Mouse (Mus musculus): ENCODE results near the gene Ifnlr1. TPM values are rescaled to one million over a fixed set of nuclear protein-coding genes. Genes with fewer than 3 reads are reported as not detected.

The Ifnlr1 gene
- polyA plus RNA-seq, 1 experiment, result not detected

GRCm38 (mm10) chr4:135655499-135655898, 30.6 kb upstream of the Ifnlr1 start:
- no peak overlapping the region for H3K4me2 ChIP-seq (ENCODE audit: low read depth)
- no peaks in the 10 kb centered on the region for H3K79me2 ChIP-seq (ENCODE audit: control insufficient read depth, insufficient read depth)
- no peaks in the 10 kb centered on the region for H3K27me3 ChIP-seq (ENCODE audit: control insufficient read depth, insufficient read depth, insufficient read length)
- H3K4me3 ChIP-seq, result no peak overlapping the region
- TF ChIP-seq MYOG (IDR thresholded peaks at IDR 0.05; ENCODE audit: control insufficient read depth in 1 of 3, insufficient read depth in 1 of 3, insufficient read length in 2 of 3, low read depth in 2 of 3) (no peak), SRF (IDR thresholded peaks at IDR 0.05; ENCODE audit: control insufficient read depth, insufficient read length, low read depth) (no peak), USF1 (IDR thresholded peaks at IDR 0.05; ENCODE audit: low read depth) (no peak), POLR2A (IDR thresholded peaks at IDR 0.05; ENCODE audit: insufficient read length, low read depth) (no peak), REST (IDR thresholded peaks at IDR 0.05; ENCODE audit: insufficient read depth, insufficient read length) (no peak), TCF12 (IDR thresholded peaks at IDR 0.05; ENCODE audit: insufficient read depth, poor library complexity, severe bottlenecking) (no peak), E2F4 (IDR thresholded peaks at IDR 0.05; ENCODE audit: insufficient read depth) (no peak), CEBPB (IDR thresholded peaks at IDR 0.05; ENCODE audit: insufficient read depth, poor library complexity, severe bottlenecking) (no peak), POLR2AphosphoS2 (IDR thresholded peaks at IDR 0.05; ENCODE audit: insufficient read length, low read depth) (no peak), MAX (IDR thresholded peaks at IDR 0.05; ENCODE audit: low read depth) (no peak), MYOD1 (IDR thresholded peaks at IDR 0.05; ENCODE audit: control insufficient read depth in 1 of 3, insufficient read length in 2 of 3, low read depth in 2 of 3) (no peak)
- no peak overlapping the region for H3ac ChIP-seq (ENCODE audit: control insufficient read depth, insufficient read length)
- H3K36me3 ChIP-seq (ENCODE audit: control insufficient read depth, insufficient read depth), result no peaks in the 10 kb centered on the region

- Histone ChIP-seq H3K4me2 (ENCODE audit: low read depth) (no peak overlapping the region), H3K36me3 (ENCODE audit: control insufficient read depth, insufficient read depth) (no peaks in the 10 kb centered on the region), H3K27me3 (ENCODE audit: control insufficient read depth, insufficient read depth, insufficient read length) (no peaks in the 10 kb centered on the region), H3K4me3 (no peak overlapping the region), H3K79me2 (ENCODE audit: control insufficient read depth, insufficient read depth) (no peaks in the 10 kb centered on the region), H3ac (ENCODE audit: control insufficient read depth, insufficient read length) (no peak overlapping the region)
- TF ChIP-seq USF1 (IDR thresholded peaks at IDR 0.05; ENCODE audit: low read depth), result no peak
- TF ChIP-seq MAX (IDR thresholded peaks at IDR 0.05; ENCODE audit: low read depth), result no peak
- TF ChIP-seq MYOG (IDR thresholded peaks at IDR 0.05; ENCODE audit: control insufficient read depth in 1 of 3, insufficient read depth in 1 of 3, insufficient read length in 2 of 3, low read depth in 2 of 3), result no peak
- TF ChIP-seq REST (IDR thresholded peaks at IDR 0.05; ENCODE audit: insufficient read depth, insufficient read length), result no peak
- no peak for TF ChIP-seq POLR2AphosphoS2 (IDR thresholded peaks at IDR 0.05; ENCODE audit: insufficient read length, low read depth)
- TF ChIP-seq CEBPB (IDR thresholded peaks at IDR 0.05; ENCODE audit: insufficient read depth, poor library complexity, severe bottlenecking), result no peak
These were observed 29.9 kb upstream of the Ifnlr1 start for GRCm38 (mm10) chr4:135656094-135656589.

- H3K4me3 ChIP-seq, result no peak overlapping the region
These were observed 27.6 kb upstream of the Ifnlr1 start for GRCm38 (mm10) chr4:135658484-135658883.

GRCm38 (mm10) chr4:135658899-135659298, 27.2 kb upstream of the Ifnlr1 start:
- no peaks in the 10 kb centered on the region for H3K79me2 ChIP-seq (ENCODE audit: control insufficient read depth, insufficient read depth)
- no peak overlapping the region for H3ac ChIP-seq (ENCODE audit: control insufficient read depth, insufficient read length)
- no peaks in the 10 kb centered on the region for H3K27me3 ChIP-seq (ENCODE audit: control insufficient read depth, insufficient read depth, insufficient read length)
- no peak overlapping the region for H3K4me2 ChIP-seq (ENCODE audit: low read depth)
- TF ChIP-seq POLR2AphosphoS2 (IDR thresholded peaks at IDR 0.05; ENCODE audit: insufficient read length, low read depth), result no peak
- TF ChIP-seq USF1 (IDR thresholded peaks at IDR 0.05; ENCODE audit: low read depth), result no peak
- TF ChIP-seq SRF (IDR thresholded peaks at IDR 0.05; ENCODE audit: control insufficient read depth, insufficient read length, low read depth), result no peak
- no peak for TF ChIP-seq MYOD1 (IDR thresholded peaks at IDR 0.05; ENCODE audit: control insufficient read depth in 1 of 3, insufficient read length in 2 of 3, low read depth in 2 of 3)
- no peak for TF ChIP-seq MAX (IDR thresholded peaks at IDR 0.05; ENCODE audit: low read depth)
- TF ChIP-seq MYOG (IDR thresholded peaks at IDR 0.05; ENCODE audit: control insufficient read depth in 1 of 3, insufficient read depth in 1 of 3, insufficient read length in 2 of 3, low read depth in 2 of 3), result no peak
- no peak for TF ChIP-seq REST (IDR thresholded peaks at IDR 0.05; ENCODE audit: insufficient read depth, insufficient read length)
- TF ChIP-seq TCF3 (IDR thresholded peaks at IDR 0.05; ENCODE audit: insufficient read length, low read depth), result no peak
- TF ChIP-seq E2F4 (IDR thresholded peaks at IDR 0.05; ENCODE audit: insufficient read depth), result no peak
- TF ChIP-seq TCF12 (IDR thresholded peaks at IDR 0.05; ENCODE audit: insufficient read depth, poor library complexity, severe bottlenecking), result no peak
- no peak for TF ChIP-seq POLR2A (IDR thresholded peaks at IDR 0.05; ENCODE audit: insufficient read length, low read depth)
- TF ChIP-seq CEBPB (IDR thresholded peaks at IDR 0.05; ENCODE audit: insufficient read depth, poor library complexity, severe bottlenecking), result no peak
- no peak overlapping the region for H3K4me3 ChIP-seq
- H3K36me3 ChIP-seq (ENCODE audit: control insufficient read depth, insufficient read depth), result no peaks in the 10 kb centered on the region

More at GRCm38 (mm10) chr4:135658484-135658883, 27.6 kb upstream of the Ifnlr1 start:
- no peak for TF ChIP-seq REST (IDR thresholded peaks at IDR 0.05; ENCODE audit: insufficient read depth, insufficient read length)
- no peak for TF ChIP-seq TCF12 (IDR thresholded peaks at IDR 0.05; ENCODE audit: insufficient read depth, poor library complexity, severe bottlenecking)
- TF ChIP-seq USF1 (IDR thresholded peaks at IDR 0.05; ENCODE audit: low read depth), result no peak
- TF ChIP-seq MYOD1 (IDR thresholded peaks at IDR 0.05; ENCODE audit: control insufficient read depth in 1 of 3, insufficient read length in 2 of 3, low read depth in 2 of 3), result no peak
- TF ChIP-seq MYOG (IDR thresholded peaks at IDR 0.05; ENCODE audit: control insufficient read depth in 1 of 3, insufficient read depth in 1 of 3, insufficient read length in 2 of 3, low read depth in 2 of 3), result no peak
- TF ChIP-seq CEBPB (IDR thresholded peaks at IDR 0.05; ENCODE audit: insufficient read depth, poor library complexity, severe bottlenecking), result no peak
- TF ChIP-seq POLR2AphosphoS2 (IDR thresholded peaks at IDR 0.05; ENCODE audit: insufficient read length, low read depth), result no peak
- no peak for TF ChIP-seq TCF3 (IDR thresholded peaks at IDR 0.05; ENCODE audit: insufficient read length, low read depth)
- no peak for TF ChIP-seq SRF (IDR thresholded peaks at IDR 0.05; ENCODE audit: control insufficient read depth, insufficient read length, low read depth)
- TF ChIP-seq POLR2A (IDR thresholded peaks at IDR 0.05; ENCODE audit: insufficient read length, low read depth), result no peak
- no peak for TF ChIP-seq MAX (IDR thresholded peaks at IDR 0.05; ENCODE audit: low read depth)
- no peak for TF ChIP-seq E2F4 (IDR thresholded peaks at IDR 0.05; ENCODE audit: insufficient read depth)
- Histone ChIP-seq H3K36me3 (ENCODE audit: control insufficient read depth, insufficient read depth) (no peaks in the 10 kb centered on the region), H3ac (ENCODE audit: control insufficient read depth, insufficient read length) (no peak overlapping the region), H3K4me2 (ENCODE audit: low read depth) (no peak overlapping the region), H3K27me3 (ENCODE audit: control insufficient read depth, insufficient read depth, insufficient read length) (no peaks in the 10 kb centered on the region), H3K79me2 (ENCODE audit: control insufficient read depth, insufficient read depth) (no peaks in the 10 kb centered on the region)
